Mouse (Mus musculus) kidney, adult 8-10 months (tissue): ENCODE data around the gene Ppa1.

Experiments
- DNase-seq, 2 experiments: peaks; one replicate each; pipeline ENCODE4 v3.0.0; 2022

Gene Ppa1

DNA sequence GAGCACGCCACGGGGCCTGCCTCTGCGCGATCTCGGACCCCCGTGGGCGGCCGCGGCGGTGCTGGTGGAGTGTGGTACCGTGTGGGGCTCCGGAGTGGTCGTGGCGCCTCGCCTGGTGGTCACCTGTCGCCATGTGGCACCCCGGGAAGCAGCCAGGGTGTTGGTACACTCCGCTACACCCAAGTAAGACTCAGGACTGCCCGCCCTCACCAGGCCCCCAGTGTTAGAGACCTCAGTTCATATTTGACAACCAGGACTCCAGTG, 48.1 kb downstream of the Ppa1 start:
- DNase-seq = peak in 1 of 2 experiments; percentile 16

DNA sequence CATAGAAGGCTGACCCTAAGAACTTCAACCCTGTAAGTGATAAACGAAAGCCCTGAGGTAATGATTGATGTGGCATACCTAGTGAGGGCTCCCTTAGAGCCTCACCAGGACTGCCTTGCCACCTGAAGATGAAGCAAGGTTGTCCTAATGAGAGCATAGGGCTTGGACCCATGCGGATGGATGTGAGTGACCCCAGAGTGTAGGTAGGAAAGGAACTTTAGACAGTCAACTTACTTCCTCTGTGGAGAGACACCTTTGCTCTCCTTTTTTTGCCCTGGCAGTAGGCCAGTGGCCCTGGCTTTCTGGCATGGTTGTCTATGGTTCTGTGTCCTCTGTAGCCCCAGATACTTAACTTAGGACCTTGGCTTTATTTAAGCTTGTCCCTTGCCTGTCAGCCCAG, 48.7 kb downstream of the Ppa1 start:
- DNase-seq = peak; percentile 94 to 95

DNA sequence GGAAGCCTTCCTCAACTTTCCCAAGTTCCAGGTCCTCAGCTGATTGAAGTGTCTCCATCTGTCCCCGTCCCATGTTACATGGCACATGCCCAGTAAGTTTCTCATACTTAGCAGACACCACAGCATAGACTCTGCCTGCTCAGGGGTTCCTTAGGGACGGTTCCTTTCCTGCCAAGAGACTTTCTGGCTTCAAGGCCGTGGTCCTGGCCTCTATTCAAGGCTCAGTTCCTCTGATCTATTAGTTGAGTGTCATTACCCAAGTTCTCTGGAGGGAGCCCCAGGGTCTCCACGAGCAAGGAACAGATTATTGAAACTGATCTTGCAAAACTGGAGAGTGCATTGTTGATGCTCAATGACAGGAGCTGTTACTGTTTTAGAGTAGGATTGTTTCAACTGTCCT, 56.3 kb downstream of the Ppa1 start:
- no peak for DNase-seq

DNA sequence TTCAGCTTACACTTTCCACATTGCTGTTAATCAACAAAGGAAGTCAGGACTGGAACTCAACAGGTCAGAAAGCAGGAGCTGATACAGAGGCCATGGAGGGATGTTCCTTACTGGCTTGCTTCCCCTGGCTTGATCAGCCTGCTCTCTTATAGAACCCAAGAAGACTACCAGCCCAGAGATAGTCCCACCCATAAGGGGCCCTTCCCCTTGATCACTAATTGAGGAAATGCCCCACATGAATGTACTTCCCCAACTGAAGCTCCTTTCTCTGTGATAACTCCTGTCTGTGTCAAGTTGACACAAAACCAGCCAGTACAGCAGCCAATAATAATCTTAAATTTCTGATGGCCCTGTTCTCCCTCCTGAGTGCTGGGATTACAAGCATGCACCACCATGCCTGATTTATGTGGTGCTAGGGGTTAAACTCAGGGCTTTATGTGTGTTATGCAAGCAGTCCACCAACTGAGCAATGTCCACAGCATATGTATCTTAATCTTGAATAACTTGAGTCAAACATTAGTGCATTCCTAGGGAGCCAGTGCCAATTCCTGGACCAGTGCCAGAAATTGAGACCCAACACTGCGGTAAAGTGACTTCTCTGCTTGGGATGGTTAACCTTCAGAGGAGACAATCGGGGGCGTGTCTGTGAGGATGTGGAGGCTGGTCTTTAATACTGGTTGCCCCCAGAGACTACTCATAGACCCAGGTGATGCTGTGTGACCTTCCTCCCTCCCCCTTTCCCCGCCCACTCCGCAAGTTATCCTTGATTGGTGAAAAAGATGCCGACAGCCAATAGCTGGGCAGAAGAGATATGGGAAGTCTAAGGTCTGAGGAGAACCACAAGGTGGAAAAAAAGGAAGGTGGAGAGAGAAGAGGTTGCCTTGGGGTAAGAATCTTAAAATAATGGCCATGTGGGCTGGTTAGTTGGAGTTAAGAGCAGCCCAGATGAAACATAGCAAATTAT, 58.3 kb downstream of the Ppa1 start:
- peak; percentile 44 to 71 for DNase-seq

DNA sequence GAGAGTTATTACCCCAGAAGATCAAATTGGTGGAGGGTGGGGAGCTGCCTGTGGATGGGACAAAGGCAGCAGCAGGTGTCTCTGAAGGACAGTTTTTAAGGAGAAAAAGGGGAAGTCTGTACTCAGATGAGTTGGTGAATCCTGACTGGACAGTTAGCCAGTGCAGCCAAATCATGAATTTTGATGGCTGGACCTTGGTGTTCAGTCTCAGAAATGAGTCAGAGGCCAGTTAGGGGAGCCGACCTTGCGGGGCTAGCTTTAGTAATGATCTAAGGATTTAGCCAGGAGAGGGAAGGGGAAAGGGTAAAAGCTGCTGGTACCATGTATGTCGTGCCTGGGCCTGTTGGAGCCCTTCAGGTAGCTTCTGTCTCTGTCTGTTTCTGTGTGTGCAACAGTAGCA, 65.2 kb downstream of the Ppa1 start:
- no peak for DNase-seq

DNA sequence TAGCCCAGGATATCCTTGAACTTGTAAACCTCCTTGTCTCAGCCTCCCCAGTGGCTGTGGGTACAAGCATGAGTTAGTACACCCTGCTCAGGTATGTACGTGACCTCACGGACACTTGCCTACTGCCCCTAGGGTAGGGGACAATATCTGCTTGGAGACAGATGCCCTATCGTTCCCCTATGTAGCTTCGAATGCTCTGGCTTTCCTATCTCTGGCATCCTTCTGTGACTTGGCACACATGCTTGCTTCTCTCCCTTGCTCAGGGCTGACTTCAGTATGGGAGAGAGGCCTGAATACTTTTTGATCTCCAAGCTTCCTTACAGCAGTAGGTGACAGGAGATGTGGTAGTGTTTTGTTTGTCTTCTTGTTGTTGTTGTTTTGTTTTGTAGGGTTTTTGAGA, 65.8 kb downstream of the Ppa1 start:
- DNase-seq = no peak

DNA sequence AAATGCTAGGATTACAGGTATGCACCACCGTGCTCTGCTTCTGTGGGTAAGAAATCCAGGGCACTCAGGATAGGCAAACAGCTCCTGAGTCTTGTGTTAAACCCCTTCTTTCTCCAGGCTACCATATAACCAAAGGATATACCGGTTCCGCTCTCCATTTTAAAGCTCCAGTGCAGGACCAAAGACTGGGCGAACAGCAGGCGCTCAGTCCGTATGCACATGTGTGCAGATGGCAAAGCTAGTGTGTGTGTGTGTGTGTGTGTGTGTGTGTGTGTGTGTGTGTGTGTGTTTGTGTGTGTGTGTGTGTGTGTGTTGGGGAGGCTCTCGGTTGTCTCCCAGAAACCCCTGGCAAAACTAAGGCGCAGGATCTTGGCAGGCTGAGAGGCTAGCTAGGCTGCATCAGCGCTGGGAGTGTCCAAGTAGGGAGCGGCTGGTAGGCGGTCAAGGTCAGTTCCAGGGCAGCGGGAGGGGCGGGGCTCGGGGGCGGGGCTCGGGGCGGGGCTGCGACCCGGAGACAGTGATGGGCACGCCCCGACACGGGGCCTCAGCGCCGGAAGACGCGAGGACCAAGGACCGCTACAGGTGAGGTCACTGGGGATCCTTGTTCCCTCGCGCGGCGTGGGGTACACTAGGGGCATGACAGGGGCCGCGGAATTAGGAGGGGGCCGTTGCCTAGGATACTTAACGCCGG, 66.6 kb downstream of the Ppa1 start, which contains the start of gene Aifm2:
Gene Aifm2 (plus strand): TSS at position 493 of the 691 bp plus-strand sequence.
- peak; percentile 68 to 69 for DNase-seq

DNA sequence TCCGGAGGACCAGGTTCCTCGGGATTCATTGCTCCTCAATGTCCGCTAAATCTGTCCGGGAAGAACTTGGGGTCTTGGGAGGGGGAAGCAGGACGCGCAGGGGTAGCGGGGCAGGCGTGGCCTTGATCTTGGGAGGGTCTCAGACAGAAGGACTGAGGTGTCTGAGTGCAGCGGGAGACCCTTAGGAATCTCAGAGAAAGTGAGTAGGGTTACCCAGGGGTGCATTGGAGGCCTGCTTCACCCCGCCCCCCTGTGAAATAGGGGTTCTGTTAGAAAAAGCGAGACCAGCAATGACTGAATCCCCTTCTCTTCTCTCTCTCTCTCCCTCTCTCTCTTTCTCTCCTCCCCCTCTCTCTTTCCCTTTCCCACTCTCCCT, 67.1 kb downstream of the Ppa1 start:
- DNase-seq = no peak

DNA sequence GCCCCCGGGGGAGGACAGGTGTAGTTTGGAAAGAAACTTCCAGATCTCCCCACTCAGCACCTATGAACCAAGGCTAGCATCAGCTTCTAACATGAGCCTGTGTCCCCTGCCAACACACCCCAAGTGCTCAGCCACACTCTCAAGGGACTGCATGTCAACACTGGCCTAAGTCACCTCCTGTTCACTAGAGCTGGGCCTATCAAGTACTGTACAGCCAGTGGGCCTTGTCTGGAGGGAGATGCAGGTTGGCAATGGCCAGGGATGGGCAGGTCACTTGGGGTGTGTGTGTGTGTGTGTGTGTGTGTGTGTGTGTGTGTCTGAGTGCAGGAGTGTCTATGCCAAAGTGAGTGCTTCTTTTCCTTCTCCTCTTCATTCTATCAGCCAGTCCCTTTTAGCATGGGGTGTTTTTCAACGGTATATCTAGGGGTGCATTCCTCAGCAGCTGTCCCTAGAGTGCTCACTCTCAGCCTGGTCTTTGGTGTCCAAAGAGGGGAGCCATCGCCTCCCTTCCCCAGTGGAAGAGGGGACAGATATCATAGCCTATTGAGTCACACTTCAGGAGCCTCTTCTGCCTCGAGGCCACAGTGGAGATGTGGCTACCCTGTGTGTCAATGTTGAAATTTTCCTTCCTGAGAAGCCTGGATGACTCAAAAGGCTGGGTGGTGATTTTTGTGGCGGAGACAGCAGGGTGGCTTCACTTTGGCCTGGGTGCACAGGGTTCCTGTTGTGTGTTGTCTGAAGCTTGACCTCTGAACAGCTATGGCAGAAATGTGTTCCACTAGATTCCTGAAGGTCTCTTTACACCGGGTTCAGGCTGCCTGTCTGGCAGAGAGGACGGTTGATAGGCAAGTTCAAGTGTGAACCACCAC, 67.9 kb downstream of the Ppa1 start:
- no peak for DNase-seq

DNA sequence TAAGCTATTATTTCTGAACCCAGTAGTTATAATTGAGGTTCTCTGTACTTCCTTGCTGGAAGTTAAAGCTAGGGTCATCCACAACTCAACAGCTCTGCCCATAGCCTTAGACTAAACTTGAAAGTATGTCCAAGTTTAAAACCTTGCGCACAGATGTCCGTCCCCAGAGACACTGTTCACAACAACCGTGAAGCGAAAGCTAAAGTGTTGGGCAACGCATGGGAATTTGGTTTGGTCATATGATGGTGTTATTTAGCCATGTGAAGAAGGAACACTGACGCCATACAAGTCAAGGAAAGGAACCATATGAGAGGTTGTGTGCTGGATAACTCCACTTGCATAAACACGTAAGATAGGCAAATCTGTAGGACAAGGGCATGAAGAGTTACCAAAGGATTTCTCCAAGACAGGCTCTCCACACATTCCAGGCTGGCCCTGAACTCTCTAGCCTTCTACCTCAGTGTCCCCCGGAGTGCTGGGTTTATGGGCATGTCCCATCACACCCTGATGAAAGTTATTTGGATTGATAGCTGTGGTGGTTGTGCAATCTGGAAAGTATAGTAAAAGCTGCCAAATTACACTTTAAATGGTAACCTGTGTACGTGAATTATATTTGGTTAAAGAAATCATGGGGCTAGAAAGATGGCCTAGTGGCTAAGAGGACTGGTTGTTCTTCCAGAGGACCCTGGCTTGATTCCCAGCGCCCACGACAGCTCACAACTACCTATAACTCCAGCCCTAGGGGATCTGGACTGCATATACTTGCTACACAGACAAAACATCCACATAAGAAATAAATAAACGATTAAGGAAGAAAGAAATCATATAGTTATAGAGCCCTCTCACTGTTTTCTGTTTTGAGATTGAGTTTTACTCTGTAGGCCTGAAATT, 69.3 kb downstream of the Ppa1 start:
- DNase-seq = no peak

DNA sequence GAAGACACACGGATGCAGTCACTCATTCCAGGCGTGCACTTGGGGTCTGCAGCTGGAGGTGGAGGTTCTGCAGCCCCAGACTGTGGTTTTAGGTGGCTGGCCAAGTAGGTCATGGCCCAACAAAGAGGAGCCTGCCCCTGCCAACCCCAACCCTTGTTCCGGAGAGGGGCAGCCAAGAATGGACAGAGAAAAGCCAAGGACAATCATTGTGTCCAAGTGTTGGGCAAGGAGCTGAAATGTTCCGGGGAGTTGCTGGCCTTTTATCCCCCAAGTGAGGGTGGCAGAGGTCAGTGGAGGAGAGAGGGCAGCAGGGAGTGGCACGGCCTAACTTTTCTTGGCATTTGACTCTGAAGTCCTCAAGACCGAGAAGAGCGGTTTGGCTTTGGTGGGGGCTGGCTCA, 72.0 kb downstream of the Ppa1 start:
- DNase-seq = no peak

DNA sequence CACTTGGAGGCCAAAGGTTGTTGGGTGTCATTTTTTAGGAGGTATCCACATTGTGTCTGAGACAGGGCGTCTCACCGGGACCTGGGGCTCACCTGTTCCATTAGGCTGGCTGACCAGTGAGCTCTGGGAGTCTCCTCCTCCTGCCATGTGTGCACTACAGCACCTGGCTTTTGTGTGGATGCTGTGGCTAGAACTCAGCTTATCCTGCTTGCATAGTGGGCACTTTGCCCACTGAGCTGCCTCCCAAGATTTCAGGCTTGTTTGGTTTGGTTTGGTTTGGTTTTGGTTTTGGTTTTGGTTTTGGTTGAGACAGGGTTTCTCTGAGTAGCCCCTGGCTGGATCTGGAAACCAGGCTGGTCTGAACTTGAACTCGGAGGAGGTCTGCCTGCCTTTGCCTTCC, 73.9 kb downstream of the Ppa1 start:
- DNase-seq = no peak

DNA sequence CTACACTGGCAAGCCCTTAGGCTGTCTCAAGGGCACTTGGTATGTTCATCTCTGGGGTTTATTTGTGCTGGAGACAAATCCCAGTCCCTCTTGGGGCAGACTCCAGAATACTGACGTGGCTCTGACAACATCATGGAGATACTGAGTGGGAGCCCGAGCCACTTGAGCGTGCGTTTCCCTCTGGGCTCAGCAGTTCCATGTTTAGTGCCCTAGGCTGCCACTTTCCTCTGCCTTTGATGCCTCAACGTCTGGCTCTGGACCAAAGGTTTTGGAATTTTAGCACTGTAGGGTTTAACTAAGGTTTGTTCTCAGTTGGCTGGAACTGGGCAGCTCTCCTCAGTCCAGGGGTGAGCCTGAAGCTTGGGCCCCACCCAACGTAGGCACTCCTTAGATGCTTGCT, 74.9 kb downstream of the Ppa1 start:
- DNase-seq = no peak
